Mouse (Mus musculus): Measurements from ENCODE around the gene Skp1a.

DNA sequence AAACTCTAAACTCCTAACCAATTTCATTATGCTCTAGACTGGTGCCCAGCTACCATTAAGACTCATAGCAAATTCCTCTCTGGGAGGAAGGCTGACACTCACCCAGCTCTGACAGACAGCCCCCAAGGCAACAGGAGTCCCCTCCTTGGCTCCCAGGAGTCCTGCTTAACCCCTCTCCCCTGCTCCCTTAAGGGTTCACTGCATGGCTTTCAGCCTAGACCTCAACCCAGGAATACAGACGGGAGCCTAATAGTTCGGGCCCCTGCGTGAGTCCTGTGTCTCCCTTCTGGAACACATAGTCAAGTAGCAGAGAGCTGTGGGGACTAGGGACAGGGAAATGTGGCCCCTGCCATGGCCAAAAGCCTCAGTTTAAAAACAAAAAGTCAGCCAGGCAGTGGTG, 46.4 kb downstream of the Skp1a start:
- no peak for TF ChIP-seq ZKSCAN1 (IDR thresholded peaks at IDR 0.05; ENCODE audit: low read depth, low read length)
- TF ChIP-seq MAZ (IDR thresholded peaks at IDR 0.05; ENCODE audit: low read depth, low read length) = no peak
- no peak for TF ChIP-seq POLR2A (IDR thresholded peaks at IDR 0.05; ENCODE audit: control insufficient read depth in 1 of 2, insufficient read depth in 1 of 2, low read depth in 1 of 2, low read length in 2 of 2, poor library complexity in 1 of 2)
- no peak for TF ChIP-seq USF2 (IDR thresholded peaks at IDR 0.05; ENCODE audit: borderline replicate concordance in 1 of 2, insufficient read depth in 1 of 2, low read depth in 1 of 2, low read length in 2 of 2)
- TF ChIP-seq MAX (IDR thresholded peaks at IDR 0.05; ENCODE audit: low read length) = no peak
- TF ChIP-seq SMC3 (IDR thresholded peaks at IDR 0.05; ENCODE audit: low read depth, low read length) = no peak
- TF ChIP-seq GABPA (IDR thresholded peaks at IDR 0.05; ENCODE audit: low read depth, low read length) = no peak
- no peak for TF ChIP-seq USF1 (IDR thresholded peaks at IDR 0.05; ENCODE audit: low read depth, low read length)
- TF ChIP-seq CTCF (IDR thresholded peaks at IDR 0.05 in 2 of 3, conservative IDR thresholded peaks at IDR 0.05 in 1 of 3; ENCODE audit: control insufficient read depth in 1 of 3, insufficient read depth in 1 of 3, low read depth in 2 of 3, low read length in 3 of 3, poor library complexity in 1 of 3, severe bottlenecking in 1 of 3) = no peak
- TF ChIP-seq POLR2AphosphoS2 (IDR thresholded peaks at IDR 0.05; ENCODE audit: low read length) = no peak
- TF ChIP-seq MXI1 (IDR thresholded peaks at IDR 0.05; ENCODE audit: low read depth, low read length) = no peak
